Mouse (Mus musculus) erythroid progenitor cell, adult 5-6 weeks (primary cell): Measurements from ENCODE around the gene Hs3st2. TPM values are rescaled to one million over a fixed set of nuclear protein-coding genes. Genes with fewer than 3 reads are reported as not detected.

ENCODE experiments used
- ATAC-seq: replicated peaks from 2 replicates; pipeline ENCODE4 v1.8.0; 2016; ENCODE audit warnings: moderate number of reproducible peaks, mild to moderate bottlenecking, moderate TSS enrichment, inconsistent platforms; ENCODE audit not compliant: poor library complexity, low FRiP score, severe bottlenecking
- total RNA-seq, 2 experiments: library from RNA; stranded (forward) in 1 of 2; stranded (reverse) in 1 of 2; fragments of 150-400 nt in 1 of 2; fragments of 186-747, 209-891 nt in 1 of 2; gene quantifications; 2 replicates each; pipeline versions ENCODE4 v1.2.3 to v1.2.4; 2015 to 2017; ENCODE audit warnings: low replicate concordance in 2 of 2

The Hs3st2 gene
- total RNA-seq, 2 experiments from 2014 or later, result not detected

DNA sequence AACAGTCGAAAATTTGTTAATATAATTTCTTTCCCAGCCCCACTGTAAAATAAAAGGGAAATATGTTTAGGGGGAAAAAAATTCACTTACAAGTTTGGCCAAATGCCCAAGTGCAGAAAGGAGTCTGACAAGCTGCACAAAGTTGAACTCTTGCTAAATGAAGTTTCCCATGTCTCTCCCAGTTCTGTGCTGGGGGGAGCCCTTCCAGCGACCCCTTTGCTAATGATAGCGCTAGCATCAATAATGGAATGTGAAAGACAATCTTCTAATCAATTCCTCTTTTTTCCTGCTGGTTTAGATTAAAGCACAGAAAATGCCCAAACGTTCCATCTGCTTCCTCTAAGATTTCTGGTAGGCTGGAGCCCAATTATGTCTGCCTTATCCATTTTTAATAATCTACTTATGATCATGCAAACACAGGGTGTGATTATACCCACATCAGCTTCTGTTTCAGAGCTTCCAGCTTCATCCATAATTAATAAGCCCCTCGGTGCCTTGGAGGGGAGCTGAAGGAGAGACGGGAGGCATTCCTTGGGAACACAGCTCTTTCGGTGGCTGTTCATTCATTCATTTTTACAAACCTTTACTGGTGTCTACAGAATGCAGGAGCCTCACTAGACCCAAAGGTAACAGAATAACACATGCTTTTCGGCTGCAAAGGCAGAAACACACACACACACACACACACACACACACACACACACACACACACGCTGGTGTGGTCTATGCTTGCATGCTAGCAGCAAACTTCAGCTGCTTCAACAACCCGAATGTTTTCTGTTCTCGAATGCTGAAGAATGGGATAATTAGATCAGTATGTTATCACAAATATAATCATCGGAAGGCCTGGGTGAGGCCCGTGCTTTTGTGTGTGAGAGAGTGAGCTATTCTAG is 59.5 kb downstream of the Hs3st2 start:
- no peak for ATAC-seq

DNA sequence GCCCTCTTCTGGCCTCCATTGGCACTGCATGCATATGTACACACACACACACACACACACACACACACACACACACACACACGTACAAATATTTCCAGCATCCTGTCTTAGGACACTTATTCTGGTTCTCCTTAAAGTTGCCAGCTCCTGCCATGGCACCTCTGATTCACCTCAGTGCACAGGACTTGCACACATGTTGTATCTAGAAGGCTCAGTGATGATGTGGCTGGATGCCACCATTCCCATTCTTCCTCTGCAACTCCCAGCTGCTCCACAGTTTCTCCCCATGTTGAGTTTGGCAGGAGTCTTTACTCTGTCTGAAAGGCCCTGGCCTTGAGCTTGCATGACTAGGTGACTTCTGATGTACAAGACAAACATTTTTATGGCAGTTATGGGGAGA is 65.1 kb downstream of the Hs3st2 start:
- ATAC-seq, result no peak

DNA sequence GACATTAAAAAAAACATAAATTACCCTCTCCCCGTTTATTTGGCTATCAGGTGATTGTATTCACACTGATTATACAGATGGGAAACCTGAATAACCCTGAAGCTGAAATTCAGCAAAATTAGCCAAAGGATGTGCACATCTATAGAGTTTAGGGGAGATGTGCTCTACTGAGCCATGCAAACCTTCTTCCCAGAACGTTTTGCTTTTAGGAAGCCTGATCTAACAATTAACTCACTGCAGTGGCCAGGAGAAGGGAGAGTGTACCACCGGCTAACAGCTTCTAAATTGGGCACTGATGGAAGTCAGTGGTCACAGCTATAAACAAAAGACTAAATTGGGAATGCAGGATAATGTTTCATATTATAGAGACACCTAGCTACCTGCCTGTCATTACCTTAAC is 66.4 kb downstream of the Hs3st2 start:
- no peak for ATAC-seq

- ATAC-seq, result no peak
These were observed 69.0 kb downstream of the Hs3st2 start for GRCm38 (mm10) chr7:121460626-121461025.

DNA sequence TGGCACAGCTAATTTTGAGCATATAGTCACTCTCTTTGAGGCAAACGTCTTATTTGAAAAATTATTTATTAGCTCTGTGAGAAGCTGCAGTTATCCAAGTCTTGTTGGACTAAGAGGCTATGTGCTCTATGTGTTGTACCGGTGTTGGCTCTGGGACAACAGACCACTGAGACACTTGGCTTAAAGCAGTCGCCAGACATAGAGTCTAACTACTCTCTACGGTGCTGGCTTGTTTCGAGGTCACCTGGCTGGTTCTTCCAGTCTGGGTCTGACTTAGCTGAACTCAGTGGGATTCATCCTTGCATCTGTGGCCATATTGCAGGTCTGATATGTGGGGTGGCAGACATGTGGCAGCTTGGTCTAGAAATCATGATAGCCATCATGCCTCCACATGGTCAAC is 72.8 kb downstream of the Hs3st2 start:
- no peak for ATAC-seq

GRCm38 (mm10) chr7:121465111-121465510 is 73.5 kb downstream of the Hs3st2 start:
- ATAC-seq, result no peak

GRCm38 (mm10) chr7:121466331-121466730 is 74.7 kb downstream of the Hs3st2 start:
- no peak for ATAC-seq

GRCm38 (mm10) chr7:121469435-121469834 is 77.8 kb downstream of the Hs3st2 start:
- ATAC-seq, result no peak

GRCm38 (mm10) chr7:121478302-121478701 is 86.6 kb downstream of the Hs3st2 start:
- ATAC-seq, result no peak

GRCm38 (mm10) chr7:121480106-121480505 is 88.4 kb downstream of the Hs3st2 start:
- ATAC-seq, result no peak

GRCm38 (mm10) chr7:121484590-121484989 is 92.9 kb downstream of the Hs3st2 start:
- ATAC-seq, result no peak

- no peak for ATAC-seq
These were observed 93.6 kb downstream of the Hs3st2 start for GRCm38 (mm10) chr7:121485266-121485665.

DNA sequence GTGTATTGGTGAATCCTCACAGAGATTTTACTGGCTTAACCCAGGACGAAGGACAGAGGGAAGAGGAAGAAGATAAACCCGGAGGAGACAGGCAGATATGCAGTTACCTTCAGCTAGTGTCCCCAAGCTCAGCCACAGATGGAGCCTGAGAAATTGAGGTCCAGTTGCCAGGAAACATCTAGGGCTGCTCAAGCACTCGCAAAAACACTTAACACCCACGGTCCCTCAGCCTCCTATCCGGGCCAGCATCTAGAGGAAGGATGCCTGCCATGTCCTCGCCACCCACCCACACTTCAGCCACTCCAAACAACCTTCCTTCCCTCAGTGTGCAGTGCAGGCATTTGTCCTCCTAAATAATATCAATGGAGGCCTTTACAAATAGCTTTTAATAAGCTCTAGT is 95.6 kb downstream of the Hs3st2 start:
- no peak for ATAC-seq

DNA sequence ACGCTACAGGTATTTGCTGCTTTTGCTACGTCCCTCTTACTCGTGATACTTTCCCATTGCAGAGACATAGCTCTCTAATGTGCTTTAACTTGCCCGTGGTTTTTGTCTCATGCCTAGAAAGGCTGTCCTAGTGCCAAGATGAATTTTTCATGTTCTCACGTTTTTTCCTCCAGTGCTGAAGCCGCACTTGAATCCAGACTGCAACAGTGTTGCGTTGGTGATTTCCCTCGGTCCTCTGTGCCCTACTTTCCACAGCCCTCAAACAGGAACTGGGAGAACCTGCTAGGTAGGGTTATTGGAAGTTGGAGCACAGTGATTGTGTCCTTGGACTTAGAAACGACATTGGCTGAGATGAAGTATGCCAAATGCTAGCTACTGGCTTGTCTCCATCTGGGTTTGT is 97.7 kb downstream of the Hs3st2 start:
- ATAC-seq, result no peak

- no peak for ATAC-seq
These were observed 99.9 kb downstream of the Hs3st2 start for GRCm38 (mm10) chr7:121491455-121492005.

DNA sequence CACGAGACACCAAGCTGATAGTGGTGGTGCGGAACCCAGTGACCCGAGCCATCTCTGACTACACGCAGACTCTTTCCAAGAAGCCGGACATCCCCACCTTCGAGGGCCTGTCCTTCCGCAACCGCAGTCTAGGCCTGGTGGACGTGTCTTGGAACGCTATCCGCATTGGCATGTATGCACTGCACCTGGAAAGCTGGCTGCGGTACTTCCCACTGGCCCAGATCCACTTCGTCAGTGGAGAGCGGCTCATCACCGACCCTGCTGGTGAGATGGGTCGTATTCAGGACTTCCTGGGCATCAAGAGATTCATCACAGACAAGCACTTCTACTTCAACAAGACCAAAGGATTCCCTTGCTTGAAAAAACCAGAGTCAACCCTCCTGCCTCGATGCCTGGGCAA is 108.9 kb downstream of the Hs3st2 start:
- ATAC-seq, result no peak

DNA sequence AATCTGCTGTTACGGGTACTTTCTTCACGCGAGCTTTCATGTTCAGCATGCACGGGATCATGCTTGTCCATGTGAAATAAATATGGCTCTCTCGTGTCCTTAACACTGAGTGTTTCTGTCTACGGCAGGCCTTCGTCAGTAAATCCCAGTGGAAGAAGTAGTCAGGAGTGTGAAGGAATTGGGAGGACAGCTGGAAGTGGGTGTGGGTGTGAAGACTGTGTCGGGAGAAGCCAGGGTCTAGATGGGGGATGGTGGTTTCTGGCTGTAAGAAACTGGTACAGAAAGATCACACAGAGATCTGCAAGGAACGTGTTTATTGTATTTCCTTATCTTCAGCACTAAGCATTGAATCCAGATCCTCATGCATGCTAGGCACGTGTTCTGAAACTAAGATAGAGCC is 110.0 kb downstream of the Hs3st2 start:
- ATAC-seq, result no peak

GRCm38 (mm10) chr7:121516727-121517126 is 125.1 kb downstream of the Hs3st2 start:
- ATAC-seq, result no peak

- ATAC-seq, result no peak
These were observed 125.5 kb downstream of the Hs3st2 start for GRCm38 (mm10) chr7:121517165-121517591.

DNA sequence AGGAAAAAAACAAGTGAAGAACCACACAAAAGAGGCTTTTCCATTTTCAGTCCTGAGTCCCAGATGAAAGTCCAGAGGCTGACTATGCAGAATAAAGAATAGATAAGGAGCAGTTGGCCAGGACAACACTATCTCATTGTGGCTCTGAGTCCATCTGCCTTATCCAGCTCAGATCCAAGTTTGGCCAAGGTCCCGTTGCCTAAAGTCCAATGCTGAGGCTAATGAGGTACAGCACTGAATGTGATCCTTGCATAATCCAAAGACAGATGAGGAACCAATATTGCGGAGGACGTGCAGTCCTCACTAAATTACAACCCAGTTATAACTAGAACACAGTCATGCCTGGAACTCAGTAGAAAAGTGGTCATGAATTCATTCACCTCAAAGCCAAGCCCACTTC is 130.5 kb downstream of the Hs3st2 start:
- ATAC-seq, result no peak

DNA sequence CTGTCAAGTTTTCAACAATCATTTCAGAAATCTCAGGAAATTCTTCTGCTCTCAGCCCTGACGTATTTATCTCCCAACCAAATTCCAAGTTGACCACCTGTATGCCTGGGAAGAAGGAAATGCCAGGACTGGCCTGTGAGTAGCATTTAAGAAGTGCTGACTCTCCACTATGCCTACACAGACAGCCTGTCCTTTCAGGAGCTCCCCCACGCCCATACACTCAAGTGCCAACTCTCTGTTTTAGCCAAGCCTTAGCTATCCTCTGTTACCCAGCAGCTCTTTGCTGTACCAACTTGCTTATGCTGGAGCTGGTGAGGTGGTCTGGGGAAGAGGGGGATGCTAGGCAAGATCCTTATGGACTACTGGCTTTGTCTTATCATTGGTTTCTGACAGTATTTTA is 137.4 kb downstream of the Hs3st2 start:
- ATAC-seq, result no peak
